ENCODE assay signal across 29 mouse cellular contexts in the genomic region with DNA sequence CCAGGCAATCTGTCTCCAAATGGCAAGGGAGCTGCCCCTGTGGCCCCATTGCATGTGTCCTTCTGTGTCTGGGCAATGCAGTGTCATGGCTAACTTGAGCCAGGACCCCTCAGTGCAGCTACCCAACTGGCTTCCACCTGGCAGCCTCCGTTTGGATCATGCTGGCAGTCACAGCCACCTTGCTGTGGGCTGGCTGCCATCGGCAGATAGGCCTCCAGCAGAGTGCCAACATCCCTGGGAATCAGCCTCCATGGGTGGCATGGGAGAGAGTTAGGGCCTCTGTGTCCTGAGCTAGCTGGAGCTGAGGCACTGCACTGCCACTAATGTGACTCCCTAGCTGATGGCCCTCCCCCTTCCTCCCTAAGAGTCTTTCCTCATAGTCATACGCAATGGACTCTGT.
DNase-seq lines count a peak whose midpoint lies in the region; ATAC-seq lines count a peak whose summit lies in the region.
"Had no signal": no experiment of that assay in that cellular context is flagged by ENCODE, and none has a peak within 500 bp of the region (broad histone marks: within the 10 kb centered on the region; RNA-seq: fewer than 3 reads in every experiment).

No protein-coding gene starts in this region.

- H3K9ac ChIP-seq in forebrain, embryonic 12.5 days: no peak overlapping the region
- H3K9ac ChIP-seq: embryonic facial prominence, embryonic 13.5 days; forebrain, embryonic 13.5 days; heart, embryonic 15.5 days; hindbrain, embryonic 13.5 days; intestine, embryonic 15.5 days had no signal

- H3K4me1 ChIP-seq in megakaryocyte, embryonic 14.5 days: no peaks in the 10 kb centered on the region
- no peaks in the 10 kb centered on the region for H3K4me1 ChIP-seq in forebrain, embryonic 12.5 days
- H3K4me1 ChIP-seq: embryonic facial prominence, embryonic 10.5 days; embryonic facial prominence, embryonic 13.5 days; forebrain, embryonic 13.5 days; heart, embryonic 15.5 days; hindbrain, embryonic 10.5 days; intestine, embryonic 15.5 days had no signal

- H3K36me3 ChIP-seq in megakaryocyte, embryonic 14.5 days (replicated peaks; ENCODE audit: low read length): no peaks in the 10 kb centered on the region
- no peaks in the 10 kb centered on the region for H3K36me3 ChIP-seq in forebrain, embryonic 12.5 days (replicated peaks)
- H3K36me3 ChIP-seq: embryonic facial prominence, embryonic 10.5 days; embryonic facial prominence, embryonic 13.5 days; heart, embryonic 15.5 days; hindbrain, embryonic 10.5 days; hindbrain, embryonic 13.5 days; intestine, embryonic 15.5 days had no signal

- peak overlapping the region; percentile 44 for H3K4me3 ChIP-seq in megakaryocyte, embryonic 14.5 days (replicated peaks)
- no peak overlapping the region for H3K4me3 ChIP-seq in forebrain, embryonic 12.5 days (replicated peaks)
- H3K4me3 ChIP-seq: embryonic facial prominence, embryonic 10.5 days; embryonic facial prominence, embryonic 13.5 days; erythroblast, embryonic 14.5 days; forebrain, embryonic 13.5 days; heart, adult 2 months; heart, embryonic 15.5 days; hindbrain, embryonic 10.5 days; hindbrain, embryonic 13.5 days; intestine, embryonic 15.5 days had no signal

- no peaks in the 10 kb centered on the region for H3K27me3 ChIP-seq in megakaryocyte, embryonic 14.5 days (replicated peaks)
- no peaks in the 10 kb centered on the region for H3K27me3 ChIP-seq in forebrain, embryonic 12.5 days
- H3K27me3 ChIP-seq: CH12.LX; embryonic facial prominence, embryonic 13.5 days; forebrain, embryonic 13.5 days; heart, embryonic 15.5 days; hindbrain, embryonic 13.5 days; intestine, embryonic 15.5 days had no signal

- H3K4me2 ChIP-seq in forebrain, embryonic 12.5 days: no peak overlapping the region
- H3K4me2 ChIP-seq: embryonic facial prominence, embryonic 13.5 days; forebrain, embryonic 13.5 days; heart, embryonic 11.5 days; heart, embryonic 15.5 days; hindbrain, embryonic 13.5 days; intestine, embryonic 15.5 days had no signal

- H3K9me3 ChIP-seq in megakaryocyte, embryonic 14.5 days: peaks cover 76% of the 10 kb centered on the region
- H3K9me3 ChIP-seq in forebrain, embryonic 12.5 days: no peaks in the 10 kb centered on the region
- H3K9me3 ChIP-seq: heart, embryonic 15.5 days; intestine, embryonic 15.5 days had no signal

- DNase-seq in cerebellum, adult 11 months: peak; percentile 42
- DNase-seq in cerebellum, postnatal 4 days (ENCODE audit: low spot score in 2 of 2): no peak
- peak; percentile 50 for DNase-seq in cerebellum, adult 9-10 months
- peak; percentile 35 to 49 for DNase-seq in cerebellum, postnatal 36 days
- DNase-seq in thymus, postnatal 25 days: no peak
- DNase-seq: adrenal gland, adult 2 months; adrenal gland, postnatal 14 days; gastrocnemius, postnatal 10 days; gastrocnemius, postnatal 36 days; heart, adult 2 months; heart, postnatal 10 days; heart, postnatal 36 days; kidney, adult 11 months; kidney, adult 8-10 months had no signal

- ATAC-seq in megakaryocyte, adult 5-6 weeks (ENCODE audit: poor library complexity, severe bottlenecking): no peak
- no peak for ATAC-seq in forebrain, embryonic 12.5 days (ENCODE audit: low FRiP score)
- ATAC-seq: forebrain, embryonic 13.5 days; forebrain, embryonic 16.5 days; hindbrain, embryonic 16.5 days; intestine, embryonic 15.5 days had no signal

- 86% methylated on average over 3 of the region's 3 CpGs for WGBS in forebrain, embryonic 12.5 days

- no peak overlapping the region for H3K27ac ChIP-seq in forebrain, embryonic 12.5 days
- H3K27ac ChIP-seq: embryonic facial prominence, embryonic 10.5 days; embryonic facial prominence, embryonic 13.5 days; forebrain, embryonic 13.5 days; heart, adult 2 months; heart, embryonic 15.5 days; hindbrain, embryonic 10.5 days; hindbrain, embryonic 13.5 days; intestine, embryonic 15.5 days had no signal

Comparison
In these comparisons a context has a peak if more than half of its experiments do, and no peak if none do; other contexts are left out.
1. DNase-seq: peak in cerebellum, adult 11 months (single experiment), cerebellum, adult 9-10 months (single experiment) and cerebellum, postnatal 36 days (2 of 2); none in cerebellum, postnatal 4 days (0 of 2) and thymus, postnatal 25 days (single experiment).